Mouse (Mus musculus) limb, embryonic 14.5 days (tissue): ENCODE measurements around the gene Lrp2. TPM values are rescaled to one million over a fixed set of nuclear protein-coding genes. Genes with fewer than 3 reads are reported as not detected.

Experiments used
- ATAC-seq: fragments of 200-750 bp; cut with Nextera tagmentation; 2 replicates; pipeline ENCODE4 v1.8.0; 2017; ENCODE audit warnings: low read depth, moderate number of reproducible peaks, moderate TSS enrichment; ENCODE audit not compliant: low FRiP score
- DNase-seq: peaks from one replicate; pipeline ENCODE4 v3.0.0-alpha.2; 2015; ENCODE audit warnings: low spot score
- H3K27ac ChIP-seq: fragments of 300-500 bp; sonication (generic); replicated peaks from 2 replicates; pipeline ENCODE4 v1.5.1; 2014; ENCODE audit warnings: low read depth, mild to moderate bottlenecking, low read length, moderate library complexity, mixed read lengths
- H3K27me3 ChIP-seq: fragments of 300-500 bp; sonication (generic); 2 replicates; pipeline ENCODE4 v1.6.1; 2014; ENCODE audit warnings: low read length, mixed read lengths; ENCODE audit not compliant: control insufficient read depth, insufficient read depth
- H3K36me3 ChIP-seq: fragments of 300-500 bp; sonication (generic); 2 replicates; pipeline ENCODE4 v1.6.1; 2014; ENCODE audit warnings: mild to moderate bottlenecking, low read length, moderate library complexity, mixed read lengths; ENCODE audit not compliant: control insufficient read depth, insufficient read depth
- H3K4me1 ChIP-seq: fragments of 300-500 bp; sonication (generic); 2 replicates; pipeline ENCODE4 v1.6.1; 2014; ENCODE audit warnings: antibody characterized with exemption, low read length, mixed read lengths; ENCODE audit not compliant: control insufficient read depth, insufficient read depth
- H3K4me2 ChIP-seq: fragments of 300-500 bp; sonication (generic); replicated peaks from 2 replicates; pipeline ENCODE4 v1.6.1; 2014; ENCODE audit warnings: low read depth, mild to moderate bottlenecking, low read length, moderate library complexity; ENCODE audit not compliant: severe bottlenecking
- H3K4me3 ChIP-seq: fragments of 300-500 bp; sonication (generic); replicated peaks from 2 replicates; pipeline ENCODE4 v1.5.1; 2014; ENCODE audit warnings: low read length
- H3K9ac ChIP-seq: fragments of 300-500 bp; sonication (generic); 2 replicates; pipeline ENCODE4 v1.6.1; 2014; ENCODE audit warnings: mild to moderate bottlenecking, low read depth, low read length, moderate library complexity; ENCODE audit not compliant: severe bottlenecking
- H3K9me3 ChIP-seq: fragments of 300-500 bp; sonication (generic); 2 replicates; pipeline ENCODE4 v1.6.1; 2016; ENCODE audit warnings: low read length; ENCODE audit not compliant: control insufficient read depth
- POLR2A ChIP-seq: fragments of 200-500 bp; IDR thresholded peaks from 2 replicates; pipeline ENCODE4 v1.8.0; 2012; ENCODE audit warnings: inconsistent platforms, mild to moderate bottlenecking, moderate library complexity, borderline replicate concordance; ENCODE audit not compliant: insufficient read depth, insufficient read length; ENCODE audit errors: extremely low read depth
- WGBS: fragments of 180-500 bp; shearing (Covaris S2); extraction: QIAGEN DNeasy Blood & Tissue Kit; methylation state at CpG from one replicate; pipeline ENCODE4 v1.1.7; 2014; 5-methylcytosine and 5-hydroxymethylcytosine counted together
- polyA plus RNA-seq, 2 experiments: library from polyadenylated mRNA; depleted of rRNA in 1 of 2; stranded (reverse) in 1 of 2; unstranded in 1 of 2; fragments of >200 nt; fragmentation: Nextera tagmentation in 1 of 2; extraction: Ambion mirVana in 1 of 2; gene quantifications; 2 replicates each; pipeline versions ENCODE4 v1.2.1 to v1.2.3; 2012 to 2014

Lrp2 gene
- polyA plus RNA-seq, 2 experiments: 0.01 to 0.09 TPM

DNA sequence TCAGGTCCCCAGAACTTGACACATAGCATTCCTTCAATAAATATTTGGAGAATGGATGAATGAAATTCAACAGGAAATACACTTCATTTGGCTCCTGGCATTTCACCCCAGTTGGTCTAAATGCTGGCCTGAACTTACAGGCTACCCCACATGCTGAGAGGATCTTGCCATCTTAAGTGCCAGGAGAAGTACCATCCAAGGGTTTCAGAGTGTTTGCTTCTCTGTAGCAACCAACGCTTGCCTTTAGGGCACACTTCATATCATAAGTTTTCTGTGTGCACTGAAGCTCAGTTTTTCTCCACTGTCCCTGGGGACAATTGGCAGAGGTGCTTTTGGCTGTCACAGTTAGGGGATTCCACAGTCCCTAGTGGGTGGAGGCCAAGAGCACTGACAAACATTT lies 4.7 kb upstream of the Lrp2 start:
- DNase-seq (no peak), ATAC-seq (no peak)
- H3K27ac ChIP-seq: no peak overlapping the region
- no peaks in the 10 kb centered on the region for H3K36me3 ChIP-seq
- no peaks in the 10 kb centered on the region for H3K9me3 ChIP-seq
- H3K4me1 ChIP-seq: peaks cover 10% of the 10 kb centered on the region
- WGBS: 57% methylated on average over 1 of the region's 1 CpGs
- H3K4me2 ChIP-seq: no peak overlapping the region
- H3K4me3 ChIP-seq: no peak overlapping the region
- TF ChIP-seq POLR2A: no peak
- no peak overlapping the region for H3K9ac ChIP-seq
- peaks cover 28% of the 10 kb centered on the region for H3K27me3 ChIP-seq

DNA sequence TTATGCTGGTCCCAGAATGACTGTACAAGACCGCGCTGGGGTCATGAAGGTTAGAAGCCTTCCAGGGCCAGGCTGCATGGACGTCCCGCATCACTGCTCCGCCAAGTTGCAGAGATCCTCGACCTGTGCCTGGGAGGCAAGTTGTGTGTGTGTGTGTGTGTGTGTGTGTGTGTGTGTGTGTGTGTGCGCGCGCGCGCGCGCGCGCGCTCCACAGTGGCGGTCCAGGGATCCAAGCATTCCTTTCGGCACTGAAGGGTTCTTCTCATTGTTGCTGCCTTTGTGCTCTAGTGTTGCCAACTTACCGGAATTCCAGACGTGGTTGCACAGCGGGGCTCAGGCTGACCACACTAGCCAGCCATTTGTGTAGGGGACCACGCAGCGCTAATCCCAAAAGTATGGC lies 2.0 kb upstream of the Lrp2 start:
- Histone ChIP-seq H3K4me3 (peak overlapping the region; percentile 18), H3K4me2 (peak overlapping the region; percentile 27), H3K4me1 (peaks cover 14% of the 10 kb centered on the region), H3K27me3 (peaks cover 52% of the 10 kb centered on the region), H3K27ac (no peak overlapping the region), H3K36me3 (no peaks in the 10 kb centered on the region), H3K9ac (no peak overlapping the region), H3K9me3 (no peaks in the 10 kb centered on the region)
- no peak for ATAC-seq
- 3% methylated on average over 15 of the region's 23 CpGs for WGBS
- no peak for TF ChIP-seq POLR2A
- DNase-seq: no peak

DNA sequence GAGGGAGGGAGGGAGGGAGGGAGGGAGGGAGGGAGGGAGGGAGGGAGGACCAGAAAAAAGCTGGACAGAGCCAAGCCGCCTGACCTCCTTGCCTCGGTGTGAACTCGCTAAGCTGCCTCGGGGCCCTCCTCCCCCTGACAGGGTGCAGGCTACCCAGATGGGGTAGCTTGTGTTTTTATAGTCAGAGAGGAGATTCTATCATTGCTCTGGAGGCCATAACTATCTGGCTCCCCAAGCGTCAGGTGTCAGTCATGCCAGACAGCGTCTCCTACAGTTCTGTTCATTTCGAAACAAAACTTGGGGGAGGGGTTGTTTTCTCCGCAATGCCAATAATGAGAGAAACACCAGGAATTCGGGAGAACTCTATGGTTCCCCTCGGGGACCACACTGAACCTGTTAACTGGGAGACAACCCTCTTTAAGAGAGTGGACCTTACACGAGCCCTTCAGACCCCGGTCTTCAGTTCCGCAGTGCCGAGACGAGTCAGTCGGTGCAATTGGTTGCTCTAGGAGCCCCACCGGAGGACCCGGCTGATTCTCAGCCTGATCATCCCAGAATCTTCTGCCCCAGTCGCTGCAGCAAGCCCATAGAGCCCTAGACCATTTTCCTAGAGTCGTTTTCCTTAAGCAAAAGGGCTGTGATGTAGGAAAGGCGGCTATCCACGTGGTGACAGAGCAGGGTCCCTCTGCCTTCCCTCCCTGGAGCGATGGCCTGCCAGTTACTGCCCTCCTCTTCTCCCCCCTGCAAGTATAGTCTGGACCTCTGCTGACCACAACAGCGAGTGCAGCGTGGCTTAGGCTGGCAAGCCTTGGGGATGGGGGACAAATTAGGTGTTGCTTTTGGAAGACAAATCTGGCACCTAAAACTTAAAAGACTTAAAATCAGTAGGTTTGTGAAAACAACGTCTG lies 1.2 kb upstream of the Lrp2 start:
- TF ChIP-seq POLR2A: no peak
- ATAC-seq (no peak), DNase-seq (no peak)
- Histone ChIP-seq H3K36me3 (no peaks in the 10 kb centered on the region), H3K9me3 (no peaks in the 10 kb centered on the region), H3K4me3 (peak overlapping the region; percentile 18), H3K4me1 (peaks cover 14% of the 10 kb centered on the region), H3K27ac (no peak overlapping the region), H3K9ac (no peak overlapping the region), H3K4me2 (peak overlapping the region; percentile 37), H3K27me3 (peaks cover 60% of the 10 kb centered on the region)
- under 1% methylated on average over 26 of the region's 26 CpGs for WGBS

DNA sequence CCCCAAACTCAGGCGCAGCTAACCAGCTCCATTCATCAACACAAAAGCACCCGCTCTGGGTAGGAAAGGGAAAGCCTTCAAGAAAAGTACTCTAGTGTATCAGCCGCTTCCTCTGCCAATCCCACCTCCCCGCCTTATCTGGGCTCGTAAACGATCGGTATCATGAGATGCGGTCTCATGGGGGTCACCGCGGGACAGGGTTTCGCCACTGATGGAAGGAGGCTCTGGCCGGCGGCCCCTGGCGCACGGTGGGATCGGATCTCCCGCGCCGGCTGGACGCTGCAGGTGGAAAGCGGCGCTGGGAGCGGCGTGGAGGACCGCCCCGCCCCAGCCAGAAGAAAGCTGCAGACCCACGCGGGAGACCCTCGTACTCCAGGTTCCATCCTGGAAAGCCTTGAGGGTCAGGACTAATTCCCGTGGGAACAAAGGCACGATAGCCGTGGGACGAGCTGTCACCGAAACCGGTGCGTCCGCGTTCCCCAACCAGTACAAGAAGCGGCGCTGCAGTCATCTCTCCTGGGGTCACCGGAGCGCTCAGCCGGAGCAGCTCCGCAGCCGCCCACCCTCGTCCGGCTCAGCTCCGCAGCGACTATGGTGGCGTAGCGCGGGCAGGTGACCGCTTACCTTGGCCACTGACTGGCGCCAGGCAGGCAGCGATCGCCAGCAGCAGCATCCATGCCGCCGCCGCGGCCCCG lies 527 bp downstream of the Lrp2 start:
- Histone ChIP-seq H3K4me2 (peak overlapping the region; percentile 99), H3K4me3 (peak overlapping the region; percentile 58), H3K36me3 (no peaks in the 10 kb centered on the region), H3K9me3 (no peaks in the 10 kb centered on the region), H3K27ac (no peak overlapping the region), H3K4me1 (peaks cover 14% of the 10 kb centered on the region), H3K9ac (peak overlapping the region; percentile 46), H3K27me3 (peaks cover 60% of the 10 kb centered on the region)
- under 1% methylated on average over 55 of the region's 61 CpGs for WGBS
- no peak for DNase-seq
- peak; percentile 16; the same call in 1 of the 2 replicates for ATAC-seq
- TF ChIP-seq POLR2A: no peak

DNA sequence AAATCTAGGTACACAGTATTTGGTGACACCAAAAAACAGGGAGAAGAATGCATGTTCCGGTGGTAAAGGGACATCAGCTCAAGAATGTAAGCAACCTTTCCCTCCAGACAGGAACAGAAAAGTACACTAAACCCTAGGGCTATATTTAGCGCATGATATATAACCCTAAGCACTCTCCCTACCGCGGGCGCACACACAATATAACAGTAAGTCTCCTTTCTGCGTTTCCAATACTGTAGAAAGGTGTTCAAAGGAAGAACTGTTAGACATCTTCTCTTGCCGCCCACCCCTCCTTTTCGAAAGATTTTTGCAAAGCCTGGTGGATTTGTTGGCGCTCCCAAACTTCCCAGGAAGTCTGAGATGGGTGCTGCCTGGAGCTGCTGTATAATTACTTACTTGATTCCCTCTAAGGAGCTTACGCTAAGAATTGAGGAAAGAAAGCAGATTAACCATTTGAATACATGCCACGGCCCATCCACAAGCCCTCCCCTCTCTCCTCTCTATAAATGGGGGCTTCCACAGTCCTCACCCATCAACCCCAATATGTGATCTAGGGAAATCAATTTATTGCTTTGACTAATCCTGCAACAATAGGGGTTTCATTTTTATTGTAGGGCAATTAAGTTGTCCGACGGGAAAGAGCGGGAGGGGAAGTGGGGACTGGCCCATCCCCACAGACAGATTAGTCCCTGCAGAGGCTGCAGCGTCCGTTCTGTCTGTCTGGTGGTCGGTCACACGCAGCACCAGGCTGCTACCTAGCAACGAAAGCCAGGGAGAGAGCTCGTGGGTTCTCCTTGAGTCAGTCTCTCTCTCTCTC lies 1.5 kb downstream of the Lrp2 start:
- Histone ChIP-seq H3K9me3 (no peaks in the 10 kb centered on the region), H3K27ac (no peak overlapping the region), H3K36me3 (no peaks in the 10 kb centered on the region), H3K4me1 (peaks cover 14% of the 10 kb centered on the region), H3K4me2 (no peak overlapping the region), H3K4me3 (0 out of 2 replicates have a peak overlapping the region, but pooled peaks have one; percentile 11), H3K27me3 (peaks cover 60% of the 10 kb centered on the region), H3K9ac (no peak overlapping the region)
- WGBS: 4% methylated on average over 20 of the region's 20 CpGs
- ATAC-seq (no peak), DNase-seq (no peak)
- no peak for TF ChIP-seq POLR2A
